Mouse (Mus musculus): ENCODE measurements at regions not wholly inside any gene's neighbourhood (a gene's known extent, or its start where the extent isn't known, plus 50 kb on each side); places are given as distances from the start of the nearest gene placed in this dataset.

DNA sequence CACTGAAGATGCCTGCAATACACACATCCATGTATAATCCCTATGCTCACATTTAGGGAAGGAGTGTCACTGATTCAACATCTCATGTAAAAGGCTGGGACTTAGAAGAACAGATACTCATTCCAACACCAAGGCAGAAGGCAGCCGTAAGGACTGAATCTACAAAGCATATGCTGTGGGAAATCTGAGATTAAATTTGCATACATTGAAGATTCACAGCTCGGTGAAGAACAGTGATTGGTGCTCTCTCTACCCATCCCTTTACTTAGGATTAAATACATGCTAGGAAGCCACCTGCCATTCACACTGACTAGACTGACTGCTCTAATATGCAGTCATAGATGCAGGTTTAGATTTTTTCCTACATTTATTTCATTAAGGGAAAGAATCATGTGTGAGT lies 1476.5 kb upstream of the Lrrc6 start:
- H3K4me1 ChIP-seq (ENCODE audit: control insufficient read depth, insufficient read depth, low read length): no peaks in the 10 kb centered on the region
- TF ChIP-seq POLR2A (IDR thresholded peaks at IDR 0.05; ENCODE audit: borderline replicate concordance, extremely low read depth, low read depth, low read length) (no peak), CTCF (IDR thresholded peaks at IDR 0.05; ENCODE audit: insufficient read depth, low read length) (no peak)
- WGBS: 89% methylated on average over 2 of the region's 2 CpGs
- no peak for DNase-seq
- H3K4me3 ChIP-seq (replicated peaks; ENCODE audit: extremely low read depth, low read depth, low read length): no peak overlapping the region

DNA sequence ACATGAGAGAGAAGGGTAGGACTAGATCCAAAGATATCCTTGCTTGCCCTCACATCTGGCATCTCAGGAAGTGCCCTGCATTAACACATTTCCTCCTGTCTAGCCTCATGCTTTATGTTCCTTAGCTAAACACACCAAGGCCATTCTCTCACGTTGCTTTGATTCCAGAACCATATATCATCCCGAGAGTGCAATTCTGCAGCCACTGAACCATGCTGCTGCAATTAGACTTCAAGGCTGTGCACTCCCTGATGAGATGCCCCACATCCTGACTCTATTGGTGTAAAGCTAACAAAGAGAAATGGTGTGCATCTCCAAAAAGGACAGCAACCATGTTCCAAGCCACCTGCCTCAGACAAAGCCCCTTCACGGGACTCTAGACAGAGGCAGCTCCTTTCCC lies 1471.3 kb upstream of the Lrrc6 start:
- H3K4me1 ChIP-seq (ENCODE audit: control insufficient read depth, insufficient read depth, low read length): no peaks in the 10 kb centered on the region
- 51% methylated on average over 3 of the region's 3 CpGs for whole genome bisulfite sequencing
- DNase-seq: no peak
- H3K4me3 ChIP-seq (replicated peaks; ENCODE audit: extremely low read depth, low read depth, low read length): no peak overlapping the region
- TF ChIP-seq POLR2A (IDR thresholded peaks at IDR 0.05; ENCODE audit: borderline replicate concordance, extremely low read depth, low read depth, low read length): no peak

DNA sequence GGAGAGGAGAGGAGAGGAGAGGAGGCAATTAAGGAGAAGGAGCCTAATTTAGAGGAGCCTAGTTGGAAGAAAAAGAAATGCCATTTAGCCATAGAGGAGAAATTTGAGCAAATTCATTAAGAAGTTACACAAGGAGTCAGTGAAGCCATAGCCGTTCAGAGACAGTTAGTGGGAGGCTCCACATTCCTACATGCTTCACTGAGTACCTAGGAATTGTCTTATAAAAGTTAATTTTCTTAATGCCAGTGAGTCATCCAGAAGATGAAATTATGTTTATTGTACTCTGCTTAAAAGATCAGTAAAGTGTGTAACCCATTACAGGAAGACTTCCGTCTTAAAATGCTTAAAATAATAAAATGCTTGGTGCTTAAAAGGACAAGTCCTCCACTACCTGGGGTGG lies 1453.5 kb upstream of the Lrrc6 start:
- TF ChIP-seq POLR2A (IDR thresholded peaks at IDR 0.05; ENCODE audit: borderline replicate concordance, extremely low read depth, low read depth, low read length) (no peak), CTCF (IDR thresholded peaks at IDR 0.05; ENCODE audit: insufficient read depth, low read length) (no peak)
- H3K4me3 ChIP-seq (replicated peaks; ENCODE audit: extremely low read depth, low read depth, low read length): no peak overlapping the region
- no peaks in the 10 kb centered on the region for H3K4me1 ChIP-seq (ENCODE audit: control insufficient read depth, insufficient read depth, low read length)
- WGBS: 81% methylated on average over 2 of the region's 2 CpGs
- DNase-seq: no peak

DNA sequence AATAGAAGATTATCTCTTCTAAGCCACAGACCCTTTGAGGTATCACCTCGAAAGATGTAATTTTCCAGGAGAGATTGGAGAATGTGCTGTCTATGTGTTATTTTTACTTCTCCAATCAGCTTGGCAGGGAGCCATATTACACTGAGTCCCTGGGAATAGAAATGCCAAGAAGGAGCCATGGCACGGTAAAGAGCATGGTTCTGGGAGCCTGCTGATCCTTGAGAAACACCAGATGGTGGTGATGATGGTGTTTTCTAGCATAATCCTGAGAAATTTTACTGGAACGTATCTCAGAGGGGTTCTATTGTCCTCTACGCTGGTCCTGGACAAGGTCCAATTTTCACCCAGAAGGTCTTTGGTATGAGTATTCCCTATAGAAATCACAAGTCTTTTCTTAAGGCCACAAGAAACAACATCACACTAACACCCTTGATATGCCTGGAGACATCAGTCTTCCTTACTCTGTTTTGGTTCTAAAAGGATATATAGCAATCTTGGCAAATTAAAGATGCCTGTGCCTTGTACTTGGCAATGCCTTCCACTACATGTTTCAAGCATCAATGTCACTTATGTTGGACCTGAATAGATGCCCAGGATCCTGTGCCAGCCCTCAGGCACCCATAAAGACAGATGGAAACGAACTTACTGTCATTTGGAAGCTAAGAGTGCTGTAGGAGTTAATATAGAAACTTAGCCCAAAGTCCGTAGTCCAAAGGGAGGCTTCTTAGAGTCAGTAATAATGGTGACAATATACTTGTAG lies 1449.8 kb upstream of the Lrrc6 start:
- Histone ChIP-seq H3K4me1 (ENCODE audit: control insufficient read depth, insufficient read depth, low read length) (no peaks in the 10 kb centered on the region), H3K4me3 (replicated peaks; ENCODE audit: extremely low read depth, low read depth, low read length) (no peak overlapping the region)
- no peak for DNase-seq
- TF ChIP-seq POLR2A (IDR thresholded peaks at IDR 0.05; ENCODE audit: borderline replicate concordance, extremely low read depth, low read depth, low read length): no peak
- no peak for TF ChIP-seq CTCF (IDR thresholded peaks at IDR 0.05; ENCODE audit: insufficient read depth, low read length)
- WGBS: 58% methylated on average over 6 of the region's 6 CpGs

DNA sequence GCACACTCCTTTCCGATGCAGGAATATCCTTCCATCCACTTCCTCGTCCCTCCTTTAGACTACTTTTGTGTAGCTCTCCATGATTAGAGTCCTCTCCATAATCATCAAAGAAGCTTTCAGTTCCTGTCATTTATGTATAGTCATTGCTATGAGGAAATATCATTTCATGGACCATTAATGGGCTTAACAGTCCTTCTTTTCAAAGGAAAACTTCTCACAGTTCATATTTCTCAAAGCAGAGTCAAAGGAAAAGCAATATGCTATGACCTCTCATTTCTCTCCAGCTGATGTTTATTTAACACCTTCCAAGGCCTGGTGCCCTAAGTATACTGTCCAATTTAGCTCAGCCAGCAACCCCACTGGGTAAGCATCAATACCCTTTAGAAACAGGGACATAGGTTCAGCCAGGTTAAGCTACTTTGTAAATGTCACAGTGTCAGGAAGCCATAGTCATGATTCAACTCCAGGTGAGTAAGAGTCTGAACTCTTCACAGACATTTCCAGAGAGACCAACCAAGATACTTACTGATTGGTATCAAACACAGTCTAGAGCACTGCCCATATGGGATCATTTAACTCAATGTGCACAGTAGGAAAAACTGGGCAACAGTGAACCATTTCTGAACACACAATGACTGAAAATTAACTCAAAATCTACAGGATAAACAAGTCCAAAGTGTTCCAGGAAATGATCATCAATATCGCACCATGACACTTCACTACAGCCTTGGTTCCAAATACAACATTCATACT lies 1443.8 kb upstream of the Lrrc6 start:
- TF ChIP-seq CTCF (IDR thresholded peaks at IDR 0.05; ENCODE audit: insufficient read depth, low read length) (no peak), POLR2A (IDR thresholded peaks at IDR 0.05; ENCODE audit: borderline replicate concordance, extremely low read depth, low read depth, low read length) (no peak)
- no peak for DNase-seq
- WGBS: 71% methylated on average over 3 of the region's 3 CpGs
- H3K4me3 ChIP-seq (replicated peaks; ENCODE audit: extremely low read depth, low read depth, low read length): no peak overlapping the region
- no peaks in the 10 kb centered on the region for H3K4me1 ChIP-seq (ENCODE audit: control insufficient read depth, insufficient read depth, low read length)

DNA sequence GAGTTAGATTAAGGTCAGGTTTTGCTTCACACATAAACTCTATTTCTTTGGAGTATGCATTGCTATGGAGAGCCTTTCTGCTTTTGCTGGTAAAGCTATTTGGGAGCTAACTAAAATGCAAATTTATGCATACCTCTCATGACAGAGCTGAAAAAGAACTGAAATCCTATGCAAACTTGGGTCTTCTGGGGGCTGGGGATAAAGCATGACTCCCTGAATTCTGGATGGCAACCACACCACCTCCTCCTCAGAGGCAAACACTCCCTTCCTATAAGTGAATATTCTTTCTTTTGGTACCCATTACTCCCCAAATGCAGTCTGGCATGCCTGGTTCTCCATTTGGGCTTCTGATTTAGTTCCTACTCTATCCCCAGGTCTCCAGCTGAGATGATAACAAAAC lies 1442.3 kb upstream of the Lrrc6 start:
- no peaks in the 10 kb centered on the region for H3K4me1 ChIP-seq (ENCODE audit: control insufficient read depth, insufficient read depth, low read length)
- no peak for DNase-seq
- no peak for TF ChIP-seq CTCF (IDR thresholded peaks at IDR 0.05; ENCODE audit: insufficient read depth, low read length)
- TF ChIP-seq POLR2A (IDR thresholded peaks at IDR 0.05; ENCODE audit: borderline replicate concordance, extremely low read depth, low read depth, low read length): no peak
- H3K4me3 ChIP-seq (replicated peaks; ENCODE audit: extremely low read depth, low read depth, low read length): no peak overlapping the region

DNA sequence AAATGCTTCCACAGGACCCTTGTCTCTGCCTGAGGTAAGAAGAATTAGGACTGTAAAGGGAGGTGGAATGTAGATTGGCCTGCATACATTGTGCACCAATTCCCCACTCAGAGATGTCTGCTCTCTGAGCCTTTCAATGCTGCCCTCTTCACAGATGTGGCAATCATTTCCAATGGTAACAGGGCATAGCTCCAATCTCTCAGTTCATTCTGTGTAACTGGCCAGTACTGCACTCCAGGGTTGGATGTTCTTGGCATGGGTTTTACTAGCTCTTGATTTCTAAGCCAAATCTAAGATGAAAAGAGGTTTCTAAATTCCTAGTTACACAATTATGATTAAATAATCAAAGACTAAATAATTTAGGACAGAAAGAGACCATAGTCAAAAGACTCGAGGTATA lies 1439.8 kb upstream of the Lrrc6 start:
- H3K4me1 ChIP-seq (ENCODE audit: control insufficient read depth, insufficient read depth, low read length): no peaks in the 10 kb centered on the region
- DNase-seq: peak; percentile 4
- WGBS: 59% methylated on average over 1 of the region's 1 CpGs
- H3K4me3 ChIP-seq (replicated peaks; ENCODE audit: extremely low read depth, low read depth, low read length): no peak overlapping the region
- no peak for TF ChIP-seq POLR2A (IDR thresholded peaks at IDR 0.05; ENCODE audit: borderline replicate concordance, extremely low read depth, low read depth, low read length)
- no peak for TF ChIP-seq CTCF (IDR thresholded peaks at IDR 0.05; ENCODE audit: insufficient read depth, low read length)

DNA sequence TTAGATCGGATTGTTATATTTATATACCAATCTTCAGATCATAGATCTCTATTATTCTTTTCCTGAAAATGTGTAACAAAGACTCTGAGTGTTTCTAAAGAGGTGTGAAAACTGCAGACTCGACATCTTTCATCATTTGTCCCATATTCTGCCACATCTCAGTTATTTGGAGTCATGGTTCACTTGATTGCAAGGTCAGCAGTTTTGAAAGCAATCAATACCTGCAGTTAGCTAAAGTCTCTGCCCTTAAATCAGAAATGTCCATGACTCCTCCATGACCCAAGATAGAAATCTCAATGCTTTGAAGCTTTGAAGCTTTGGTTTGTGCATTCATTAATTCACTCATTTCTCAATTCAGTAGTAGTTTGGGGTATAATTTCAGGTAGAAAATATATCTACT lies 1424.2 kb upstream of the Lrrc6 start:
- DNase-seq: no peak

DNA sequence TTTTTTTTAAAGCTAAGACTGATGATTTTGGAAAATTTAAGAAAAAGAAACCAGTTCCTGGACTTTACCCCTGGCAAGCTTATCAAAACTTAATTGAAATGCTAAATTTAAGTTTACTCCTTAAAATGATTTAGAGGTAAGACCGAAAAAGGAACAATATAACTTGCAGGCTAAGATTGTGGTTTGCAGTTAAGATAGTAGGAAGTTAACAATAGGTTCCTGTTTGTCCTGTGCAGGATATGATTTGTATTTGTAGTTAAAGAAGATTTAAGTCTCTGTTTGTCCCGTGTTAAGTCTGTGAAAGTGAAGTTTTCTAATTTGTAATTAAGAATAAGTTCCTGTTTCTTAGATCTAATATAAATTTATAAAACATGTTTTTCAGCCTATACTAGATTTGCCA lies 1406.3 kb upstream of the Lrrc6 start:
- no peak for TF ChIP-seq CTCF (IDR thresholded peaks at IDR 0.05; ENCODE audit: insufficient read depth, low read length)
- TF ChIP-seq POLR2A (IDR thresholded peaks at IDR 0.05; ENCODE audit: borderline replicate concordance, extremely low read depth, low read depth, low read length): no peak

More for the DNA sequence above, 1424.2 kb upstream of the Lrrc6 start:
- WGBS: 65% methylated on average over 2 of the region's 2 CpGs
- no peaks in the 10 kb centered on the region for H3K4me1 ChIP-seq (ENCODE audit: control insufficient read depth, insufficient read depth, low read length)
- H3K4me3 ChIP-seq (replicated peaks; ENCODE audit: extremely low read depth, low read depth, low read length): no peak overlapping the region
- no peak for TF ChIP-seq POLR2A (IDR thresholded peaks at IDR 0.05; ENCODE audit: borderline replicate concordance, extremely low read depth, low read depth, low read length)

DNA sequence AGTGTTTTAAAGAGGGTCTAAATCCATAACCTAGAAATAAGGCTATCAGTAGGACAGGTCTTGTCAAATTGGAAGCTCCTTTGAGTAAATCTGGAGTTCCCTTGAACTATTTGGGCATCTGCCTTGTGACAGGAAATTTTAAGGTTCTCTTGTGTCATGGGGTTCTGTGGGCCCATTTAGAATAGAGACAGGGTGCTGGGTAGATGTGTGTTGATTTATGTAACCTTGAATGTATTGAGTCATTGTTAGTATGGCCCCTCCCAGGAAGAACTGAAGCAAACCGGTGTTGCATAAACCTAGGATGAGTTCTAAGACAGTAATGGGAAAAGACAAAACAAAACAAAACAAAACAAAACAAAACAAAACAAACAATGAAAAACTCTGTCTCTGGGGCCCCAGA lies 1404.6 kb upstream of the Lrrc6 start:
- Histone ChIP-seq H3K4me3 (replicated peaks; ENCODE audit: extremely low read depth, low read depth, low read length) (no peak overlapping the region), H3K4me1 (ENCODE audit: control insufficient read depth, insufficient read depth, low read length) (no peaks in the 10 kb centered on the region; the same call in 1 of the 2 replicates)
- TF ChIP-seq CTCF (IDR thresholded peaks at IDR 0.05; ENCODE audit: insufficient read depth, low read length) (no peak), POLR2A (IDR thresholded peaks at IDR 0.05; ENCODE audit: borderline replicate concordance, extremely low read depth, low read depth, low read length) (no peak)
- DNase-seq: no peak
- WGBS: 49% methylated on average over 1 of the region's 1 CpGs

More for the DNA sequence above, 1406.3 kb upstream of the Lrrc6 start:
- no peak for DNase-seq
- WGBS: 53% methylated on average over 2 of the region's 2 CpGs
- no peak overlapping the region for H3K4me3 ChIP-seq (replicated peaks; ENCODE audit: extremely low read depth, low read depth, low read length)
- no peaks in the 10 kb centered on the region for H3K4me1 ChIP-seq (ENCODE audit: control insufficient read depth, insufficient read depth, low read length)

Data from lung, adult 2 months (tissue).